ENCODE assay signal across 27 mouse cellular contexts in genomic region chr2:170303595-170303994, GRCm38 (mm10).
"Had no signal": no experiment of that assay in that cellular context is flagged by ENCODE, and none has a peak within 500 bp of the region (broad histone marks: within the 10 kb centered on the region; RNA-seq: fewer than 3 reads in every experiment).

No protein-coding gene starts in this region.

- H3K9ac ChIP-seq: embryonic facial prominence, embryonic 12.5 days; embryonic facial prominence, embryonic 13.5 days; embryonic facial prominence, embryonic 15.5 days; forebrain, embryonic 12.5 days; forebrain, embryonic 13.5 days; forebrain, embryonic 15.5 days; forebrain, postnatal 0 days had no signal

- DNase-seq: cerebellum, adult 9-10 months; cerebellum, adult 9-11 months; cerebellum, postnatal 10 days; cerebellum, postnatal 14 days; cerebellum, postnatal 25 days; cerebellum, postnatal 36 days; embryo, embryonic 11 days; forebrain, postnatal 0 days; gastrocnemius, adult 2 months; gastrocnemius, postnatal 10 days; gastrocnemius, postnatal 14 days; gastrocnemius, postnatal 25 days; gastrocnemius, postnatal 36 days; heart, adult 11 months; heart, adult 18-20 months; heart, adult 2 months had no signal

- H3K9me3 ChIP-seq: embryonic facial prominence, embryonic 10.5 days; embryonic facial prominence, embryonic 12.5 days; embryonic facial prominence, embryonic 13.5 days; embryonic facial prominence, embryonic 15.5 days; forebrain, embryonic 12.5 days; forebrain, embryonic 13.5 days; forebrain, embryonic 15.5 days had no signal

- H3K27ac ChIP-seq: embryonic facial prominence, embryonic 10.5 days; embryonic facial prominence, embryonic 12.5 days; embryonic facial prominence, embryonic 13.5 days; embryonic facial prominence, embryonic 15.5 days; forebrain, embryonic 10.5 days; forebrain, embryonic 12.5 days; forebrain, embryonic 13.5 days; forebrain, embryonic 15.5 days; gastrocnemius, adult 2 months; heart, adult 2 months had no signal

- H3K4me2 ChIP-seq: embryonic facial prominence, embryonic 12.5 days; embryonic facial prominence, embryonic 13.5 days; embryonic facial prominence, embryonic 15.5 days; forebrain, embryonic 12.5 days; forebrain, embryonic 13.5 days; forebrain, embryonic 15.5 days had no signal

- H3K4me3 ChIP-seq: embryonic facial prominence, embryonic 10.5 days; embryonic facial prominence, embryonic 12.5 days; embryonic facial prominence, embryonic 13.5 days; embryonic facial prominence, embryonic 15.5 days; erythroblast, embryonic 14.5 days; forebrain, embryonic 10.5 days; forebrain, embryonic 12.5 days; forebrain, embryonic 13.5 days; forebrain, embryonic 15.5 days; gastrocnemius, adult 2 months; heart, adult 2 months had no signal

- H3K27me3 ChIP-seq: embryonic facial prominence, embryonic 12.5 days; embryonic facial prominence, embryonic 13.5 days; embryonic facial prominence, embryonic 15.5 days; forebrain, embryonic 15.5 days had no signal

- ATAC-seq: forebrain, embryonic 13.5 days; forebrain, embryonic 14.5 days; forebrain, embryonic 15.5 days; forebrain, embryonic 16.5 days; forebrain, postnatal 0 days had no signal

- H3K36me3 ChIP-seq: embryonic facial prominence, embryonic 10.5 days; embryonic facial prominence, embryonic 12.5 days; embryonic facial prominence, embryonic 13.5 days; embryonic facial prominence, embryonic 15.5 days; forebrain, embryonic 10.5 days; forebrain, embryonic 12.5 days; forebrain, embryonic 15.5 days had no signal
